Mouse (Mus musculus) central nervous system, embryonic 14 days (tissue): ENCODE measurements around the gene Rbmx. TPM values are rescaled to one million over a fixed set of nuclear protein-coding genes. Genes with fewer than 3 reads are reported as not detected.

Experiments used
- polyA plus RNA-seq: library from polyadenylated mRNA; depleted of rRNA; stranded (reverse); fragments of >200 nt; gene quantifications from 2 replicates; pipeline ENCODE4 v1.2.3, GENCODE M21; 2012; rRNA removed

Gene Rbmx
- 258 and 298 TPM in 2 replicates for polyA plus RNA-seq

GRCm38 (mm10) chrX:57392367-57393246 lies at the start of gene Rbmx:
Gene Rbmx (minus strand): TSS chrX:57393036.

GRCm38 (mm10) chrX:57408769-57409168 lies 15.9 kb upstream of the Rbmx start, which contains the start of gene Gm364:
Gene Gm364 (plus strand): TSS chrX:57409154.

GRCm38 (mm10) chrX:57338371-57339211 lies 54.2 kb downstream of the Rbmx start, which contains the start of gene Arhgef6:
Gene Arhgef6 (minus strand): TSS chrX:57338729.

Other genes with a start within 250 kb of the Rbmx start
- not detected in 2 replicates for gene Cd40lg, start 180.9 kb downstream of the Rbmx start, polyA plus RNA-seq
- gene Arhgef6, start 54.3 kb downstream of the Rbmx start, polyA plus RNA-seq: 11.4 and 14.3 TPM in 2 replicates
- gene Gm364, start 16.1 kb upstream of the Rbmx start, polyA plus RNA-seq: not detected in 2 replicates
- gene Gpr101, start 110.7 kb upstream of the Rbmx start, polyA plus RNA-seq: 0.26 and 0.40 TPM in 2 replicates